Mouse (Mus musculus): ENCODE results near the gene Evc. TPM values are rescaled to one million over a fixed set of nuclear protein-coding genes. Genes with fewer than 3 reads are reported as not detected.

Gene Evc
- 0.54 and 0.64 TPM in 2 replicates for polyA plus RNA-seq (2012; ENCODE audit: low replicate concordance)

DNA sequence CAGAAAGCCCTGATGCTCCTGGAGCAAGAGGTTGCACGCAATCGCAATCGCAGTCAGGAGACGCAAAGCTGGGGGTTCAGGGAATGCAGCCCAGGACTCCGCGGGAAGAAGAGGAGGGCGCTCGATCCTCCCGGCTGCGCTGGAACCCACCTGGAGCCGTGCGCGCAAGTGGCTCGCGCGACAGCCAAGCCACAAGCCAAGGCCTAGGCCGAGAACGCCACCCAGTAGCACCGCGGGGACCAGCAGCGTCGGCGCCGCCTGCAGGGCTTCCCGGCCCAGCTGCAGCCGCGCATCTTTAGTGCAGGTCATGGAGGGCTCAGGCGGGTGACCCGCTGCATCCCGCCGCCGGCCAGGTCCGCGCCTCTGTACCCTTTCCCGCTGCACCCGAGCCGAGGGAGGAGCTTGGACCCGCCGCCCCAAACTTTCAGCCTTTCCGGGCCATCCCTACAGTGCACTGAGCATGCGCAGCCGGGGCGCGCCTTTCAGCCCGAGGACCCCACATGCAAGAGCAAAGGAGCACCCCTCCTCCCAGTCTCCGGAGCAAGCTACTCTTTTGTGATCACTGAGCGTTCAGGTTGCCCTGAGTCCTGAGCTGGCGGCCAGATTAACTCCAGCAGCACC, at the start of gene Evc:
Evc (minus strand) TSS at position 410 of the 621 bp plus-strand sequence.

DNA sequence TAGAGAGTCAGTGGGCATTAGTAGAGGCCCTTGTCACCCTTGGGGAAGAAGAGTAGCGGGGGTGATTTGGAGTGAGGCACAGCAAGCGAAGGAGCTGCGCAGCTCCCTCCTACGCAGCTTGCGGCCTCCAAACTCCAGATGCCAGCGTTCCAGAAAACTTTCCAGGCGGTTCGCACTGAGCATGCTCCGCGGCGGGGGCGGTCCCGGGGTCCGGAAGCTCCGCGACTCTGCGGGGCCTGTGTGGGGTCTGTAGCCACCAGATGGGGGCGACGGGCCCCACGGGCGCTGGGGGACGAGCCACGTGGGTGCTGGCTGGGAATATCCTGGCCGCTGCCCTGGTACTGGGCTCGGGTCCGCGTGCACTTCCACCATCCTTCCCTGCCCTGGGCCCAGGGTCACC, 1.6 kb upstream of the Evc start, which contains the start of gene Evc2:
Evc2 (plus strand) TSS at position 212 of the 400 bp plus-strand sequence.

DNA sequence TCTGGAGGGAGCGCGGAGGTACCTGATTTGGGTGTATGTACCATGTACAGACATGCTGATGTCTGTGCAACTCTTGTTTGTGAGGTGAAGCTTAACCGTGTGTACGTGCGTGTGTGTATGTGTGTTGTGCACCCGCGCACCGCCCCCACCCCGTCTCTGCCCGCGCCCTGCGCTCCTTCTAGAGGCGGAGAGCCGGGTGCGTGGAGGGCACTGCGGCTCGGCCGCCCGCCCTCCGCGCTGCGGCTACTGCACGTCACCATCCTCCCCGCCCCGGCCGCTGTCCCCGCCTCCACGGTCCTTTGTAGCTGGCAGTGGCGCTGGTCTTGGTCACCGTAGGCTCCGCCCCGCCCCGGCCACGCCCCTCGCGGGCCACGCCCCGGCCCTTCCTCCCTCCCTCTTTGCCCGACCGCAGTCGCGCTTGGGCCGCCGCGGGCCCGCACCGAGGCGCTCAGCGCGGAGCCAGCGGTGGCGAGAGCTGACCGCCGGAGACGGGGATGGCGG, 95.0 kb downstream of the Evc start, which contains the start of gene Crmp1:
Crmp1 (plus strand) TSS at position 290 of the 501 bp plus-strand sequence.

Other genes with a start within 250 kb of the Evc start
- 5.1 and 28.4 TPM in 2 replicates for gene Crmp1, start 95.0 kb downstream of the Evc start, polyA plus RNA-seq (2012; ENCODE audit: low replicate concordance)
- gene Evc2, start 1.6 kb upstream of the Evc start, polyA plus RNA-seq (2012; ENCODE audit: low replicate concordance), result 0.15 and 0.20 TPM in 2 replicates

All from hematopoietic multipotent progenitor cell, adult 10-12 weeks (in vitro differentiated cells).